In genomic region chr11:116439269-116440240, GRCm38 (mm10) we compare ENCODE assay signal across 12 mouse cellular contexts. TPM values are rescaled to one million over a fixed set of nuclear protein-coding genes. Genes with fewer than 3 reads are reported as not detected.
DNase-seq lines count a peak whose midpoint lies in the region; ATAC-seq and TF ChIP-seq lines count a peak whose summit lies in the region.
"Had no signal": no experiment of that assay in that cellular context is flagged by ENCODE, and none has a peak within 500 bp of the region (broad histone marks: within the 10 kb centered on the region; RNA-seq: fewer than 3 reads in every experiment).

No protein-coding gene starts in this region.

- no peak overlapping the region for H3K9ac ChIP-seq in hindbrain, embryonic 13.5 days
- no peak overlapping the region for H3K9ac ChIP-seq in hindbrain, embryonic 12.5 days
- peak overlapping the region; percentile 65 for H3K9ac ChIP-seq in CH12.LX (ENCODE audit: insufficient read depth, low read depth)
- H3K9ac ChIP-seq in limb, embryonic 14.5 days (ENCODE audit: low read depth, low read length, severe bottlenecking) = no peak overlapping the region; the same call in 1 of the 2 replicates
- H3K9ac ChIP-seq: liver, embryonic 15.5 days had no signal

- TF ChIP-seq POLR2A in CH12.LX (IDR thresholded peaks at IDR 0.05; ENCODE audit: low read depth, low read length) = peak; percentile 67
- TF ChIP-seq POLR2A in limb, embryonic 14.5 days (IDR thresholded peaks at IDR 0.05; ENCODE audit: borderline replicate concordance, extremely low read depth, insufficient read depth, insufficient read length) = no peak

- H3K27ac ChIP-seq in hindbrain, embryonic 13.5 days = peak overlapping the region; percentile 48; the same call in 1 of the 2 replicates
- H3K27ac ChIP-seq in hindbrain, embryonic 12.5 days = no peak overlapping the region
- H3K27ac ChIP-seq in CH12.LX (ENCODE audit: insufficient read depth, low read depth) = peak overlapping the region; percentile 95
- H3K27ac ChIP-seq in limb, embryonic 14.5 days (replicated peaks; ENCODE audit: low read depth, low read length) = 0 out of 2 replicates have a peak overlapping the region, but pooled peaks have one; percentile 3
- H3K27ac ChIP-seq: layer of hippocampus, adult 2 months; liver, embryonic 15.5 days had no signal

- DNase-seq in A20 (ENCODE audit: low read depth, low spot score) (peak; percentile 68), CH12.LX (ENCODE audit: extremely low read depth) (peak; percentile 88)
- DNase-seq in limb, embryonic 14.5 days (ENCODE audit: low spot score) = no peak
- DNase-seq in left cerebral cortex, postnatal 14 days (ENCODE audit: low spot score in 2 of 2) = no peak
- no peak for DNase-seq in adrenal gland, adult 2 months
- DNase-seq in frontal cortex, postnatal 36 days (ENCODE audit: low spot score in 2 of 2) = no peak

- H3K79me2 ChIP-seq in CH12.LX (replicated peaks; ENCODE audit: control insufficient read depth, extremely low read depth, insufficient read depth, poor library complexity, severe bottlenecking) = peaks cover 33% of the 10 kb centered on the region

- peak; percentile 36 for TF ChIP-seq RAD21 in CH12.LX (IDR thresholded peaks at IDR 0.05; ENCODE audit: low read depth, low read length)

- no peaks in the 10 kb centered on the region for H3K27me3 ChIP-seq in hindbrain, embryonic 13.5 days
- H3K27me3 ChIP-seq in hindbrain, embryonic 12.5 days = no peaks in the 10 kb centered on the region
- H3K27me3 ChIP-seq in CH12.LX (replicated peaks) = no peaks in the 10 kb centered on the region
- no peaks in the 10 kb centered on the region for H3K27me3 ChIP-seq in limb, embryonic 14.5 days (ENCODE audit: control insufficient read depth, insufficient read depth, low read length)
- H3K27me3 ChIP-seq: liver, embryonic 15.5 days; Patski had no signal

- dilution Hi-C loops in CH12.LX (cut with MboI; ENCODE audit: extremely low pct_ligation_motif_present, extremely low pct_unique_long_range_greater_than_20kb, low sequenced_read_pairs) = no loop called here

- no peak overlapping the region for H3K4me3 ChIP-seq in hindbrain, embryonic 13.5 days
- no peak overlapping the region for H3K4me3 ChIP-seq in hindbrain, embryonic 12.5 days
- H3K4me3 ChIP-seq in CH12.LX (replicated peaks in 1 of 3; ENCODE audit: low read depth in 2 of 3, low read length in 2 of 3, poor library complexity in 1 of 3) = peak overlapping the region in 1 of 3 experiments; percentile 25
- no peak overlapping the region for H3K4me3 ChIP-seq in limb, embryonic 14.5 days (replicated peaks; ENCODE audit: low read length)
- H3K4me3 ChIP-seq: layer of hippocampus, adult 2 months; liver, embryonic 15.5 days had no signal

- peak; percentile 92 for TF ChIP-seq EP300 in CH12.LX (IDR thresholded peaks at IDR 0.05; ENCODE audit: low read length)

- no peak overlapping the region for H3K4me2 ChIP-seq in hindbrain, embryonic 13.5 days
- no peak overlapping the region for H3K4me2 ChIP-seq in hindbrain, embryonic 12.5 days (replicated peaks)
- peak overlapping the region; percentile 69 for H3K4me2 ChIP-seq in CH12.LX (ENCODE audit: insufficient read depth, low read depth, poor library complexity, severe bottlenecking)
- H3K4me2 ChIP-seq in limb, embryonic 14.5 days (replicated peaks; ENCODE audit: low read depth, low read length, severe bottlenecking) = no peak overlapping the region
- H3K4me2 ChIP-seq: liver, embryonic 15.5 days had no signal

- TF ChIP-seq CTCF in CH12.LX (conservative IDR thresholded peaks at IDR 0.05 in 1 of 2, IDR thresholded peaks at IDR 0.05 in 1 of 2; ENCODE audit: low read depth in 2 of 2, low read length in 2 of 2) = peak in 1 of 2 experiments; percentile 49; a peak in 2 of 4 replicates

- in situ Hi-C loops in CH12.LX (cut with MboI; ENCODE audit: low pct_ligation_motif_present, low pct_unique_long_range_greater_than_20kb, low sequenced_read_pairs) = loop anchor here (5.0 kb wide), 1 partner anchor 37 kb away; no protein-coding TSS in a partner anchor

- H3K4me1 ChIP-seq in hindbrain, embryonic 13.5 days (replicated peaks) = peaks cover 45% of the 10 kb centered on the region
- H3K4me1 ChIP-seq in hindbrain, embryonic 12.5 days = peaks cover 33% of the 10 kb centered on the region
- peaks cover 48 to 80% of the 10 kb centered on the region in 2 experiments for H3K4me1 ChIP-seq in CH12.LX (ENCODE audit: control insufficient read depth in 1 of 2, insufficient read depth in 2 of 2)
- H3K4me1 ChIP-seq in limb, embryonic 14.5 days (ENCODE audit: control insufficient read depth, insufficient read depth, low read length) = peaks cover 18% of the 10 kb centered on the region

- H3K9me3 ChIP-seq in hindbrain, embryonic 13.5 days = no peaks in the 10 kb centered on the region
- no peaks in the 10 kb centered on the region for H3K9me3 ChIP-seq in hindbrain, embryonic 12.5 days (replicated peaks)
- no peaks in the 10 kb centered on the region for H3K9me3 ChIP-seq in CH12.LX (replicated peaks; ENCODE audit: low read length)
- no peaks in the 10 kb centered on the region for H3K9me3 ChIP-seq in limb, embryonic 14.5 days (ENCODE audit: control insufficient read depth, low read length)
- H3K9me3 ChIP-seq: liver, embryonic 15.5 days had no signal

- 88% methylated on average over 19 of the region's 19 CpGs for whole genome bisulfite sequencing in hindbrain, embryonic 13.5 days
- WGBS in hindbrain, embryonic 12.5 days = 82% methylated on average over 19 of the region's 19 CpGs
- WGBS in limb, embryonic 14.5 days = 73% methylated on average over 19 of the region's 19 CpGs

- ATAC-seq in hindbrain, embryonic 13.5 days (ENCODE audit: low FRiP score) = no peak
- ATAC-seq in hindbrain, embryonic 12.5 days (ENCODE audit: low FRiP score) = no peak
- ATAC-seq in limb, embryonic 14.5 days (ENCODE audit: low FRiP score, low read depth) = no peak
- ATAC-seq: Patski had no signal

- intact Hi-C loops in left cerebral cortex, postnatal 14 days (cut with DNase I) = no loop called here

- H3K36me3 ChIP-seq in hindbrain, embryonic 13.5 days = peaks cover 30% of the 10 kb centered on the region
- peaks cover 32% of the 10 kb centered on the region for H3K36me3 ChIP-seq in hindbrain, embryonic 12.5 days
- peaks cover 22 to 51% of the 10 kb centered on the region in 2 experiments for H3K36me3 ChIP-seq in CH12.LX (replicated peaks in 1 of 2; ENCODE audit: control insufficient read depth in 1 of 2, insufficient read depth in 1 of 2, low read length in 1 of 2)
- H3K36me3 ChIP-seq in limb, embryonic 14.5 days (ENCODE audit: control insufficient read depth, insufficient read depth, low read length) = peaks cover 35% of the 10 kb centered on the region

TF ChIP-seq in CH12.LX, 34 proteins besides CTCF, POLR2A, EP300 and RAD21 (continues in another document):
- peak; percentile 43; the same call in 1 of the 2 replicates for TF ChIP-seq NELFE (IDR thresholded peaks at IDR 0.05; ENCODE audit: low read depth, low read length)
- no peak for TF ChIP-seq ZC3H11A (IDR thresholded peaks at IDR 0.05; ENCODE audit: low read depth, low read length)
- peak; percentile 96 for TF ChIP-seq MYC (IDR thresholded peaks at IDR 0.05; ENCODE audit: low read depth, low read length)

RNA-seq across cellular contexts. Expression of gene Ubald2, which starts 5.7 kb away (rescaled TPM):
- polyA plus RNA-seq in hindbrain, embryonic 13.5 days (2015; fragmentation: Nextera tagmentation; extraction: Ambion mirVana) = 43.6 and 44.5 TPM in 2 replicates
- polyA plus RNA-seq in hindbrain, embryonic 12.5 days (2016; fragmentation: Nextera tagmentation; extraction: Ambion mirVana) = 46.6 and 50.6 TPM in 2 replicates
- 321 and 436 TPM in 2 replicates for total RNA-seq in CH12.LX (2012; rRNA removed)
- 291 and 336 TPM in 2 replicates for total RNA-seq in CH12.LX (2014; rRNA removed)
- 222 and 228 TPM in 2 replicates for polyA plus RNA-seq in CH12.LX (2012; ENCODE audit: insufficient read length, low read depth)
- polyA plus RNA-seq in limb, embryonic 14.5 days (2012; rRNA removed) = 131 and 148 TPM in 2 replicates
- polyA plus RNA-seq in limb, embryonic 14.5 days (2014; fragmentation: Nextera tagmentation; extraction: Ambion mirVana) = 46.2 and 48.6 TPM in 2 replicates
- 10 to 100 TPM; 30.1 to 32.0 TPM for total RNA-seq in left cerebral cortex, postnatal 14 days (2021)
- total RNA-seq in adrenal gland, adult 2 months (2021) = 10 to 100 TPM; 16.3 to 35.2 TPM
- 119 and 158 TPM in 2 replicates for polyA plus RNA-seq in adrenal gland, adult 2 months (2012; rRNA removed)

RNA-seq across cellular contexts. Expression of gene Qrich2, which starts 26.5 kb away (rescaled TPM):
- 0.19 and 0.42 TPM in 2 replicates for polyA plus RNA-seq in hindbrain, embryonic 13.5 days (2015; fragmentation: Nextera tagmentation; extraction: Ambion mirVana)
- 0.18 and 0.39 TPM in 2 replicates for polyA plus RNA-seq in hindbrain, embryonic 12.5 days (2016; fragmentation: Nextera tagmentation; extraction: Ambion mirVana)
- total RNA-seq in CH12.LX (2012; rRNA removed) (0.13 and 0.38 TPM in 2 replicates), CH12.LX (2014; rRNA removed) (0.23 and 0.32 TPM in 2 replicates)
- polyA plus RNA-seq in CH12.LX (2012; ENCODE audit: insufficient read length, low read depth) = 0.29 and 0.37 TPM in 2 replicates
- polyA plus RNA-seq in limb, embryonic 14.5 days (2012; rRNA removed) = 0.09 and 0.33 TPM in 2 replicates
- 0.17 and 0.36 TPM in 2 replicates for polyA plus RNA-seq in limb, embryonic 14.5 days (2014; fragmentation: Nextera tagmentation; extraction: Ambion mirVana)
- total RNA-seq in left cerebral cortex, postnatal 14 days (2021) = not detected
- not detected for total RNA-seq in adrenal gland, adult 2 months (2021)
- polyA plus RNA-seq in adrenal gland, adult 2 months (2012; rRNA removed) = 0.06 TPM in 1 of 2 replicates, not detected in the other
- polyA plus RNA-seq: forebrain, embryonic 11.5 days; liver, embryonic 15.5 days had no signal

RNA-seq across cellular contexts. Expression of gene Rnf157, which starts 26.7 kb away (rescaled TPM):
- polyA plus RNA-seq in hindbrain, embryonic 13.5 days (2015; fragmentation: Nextera tagmentation; extraction: Ambion mirVana) = 35.0 and 39.6 TPM in 2 replicates
- polyA plus RNA-seq in hindbrain, embryonic 12.5 days (2016; fragmentation: Nextera tagmentation; extraction: Ambion mirVana) = 44.8 and 47.2 TPM in 2 replicates
- total RNA-seq in CH12.LX (2012; rRNA removed) (17.2 and 39.3 TPM in 2 replicates), CH12.LX (2014; rRNA removed) (7.2 and 8.7 TPM in 2 replicates)
- 8.7 and 10.9 TPM in 2 replicates for polyA plus RNA-seq in CH12.LX (2012; ENCODE audit: insufficient read length, low read depth)
- polyA plus RNA-seq in limb, embryonic 14.5 days (2012; rRNA removed) = 20.1 and 23.2 TPM in 2 replicates
- 17.3 and 19.7 TPM in 2 replicates for polyA plus RNA-seq in limb, embryonic 14.5 days (2014; fragmentation: Nextera tagmentation; extraction: Ambion mirVana)
- 100 to 1,000 TPM; 228 to 235 TPM for total RNA-seq in left cerebral cortex, postnatal 14 days (2021)
- 1 to 10 TPM; 6.8 to 7.2 TPM for total RNA-seq in adrenal gland, adult 2 months (2021)
- polyA plus RNA-seq in adrenal gland, adult 2 months (2012; rRNA removed) = 4.6 and 5.5 TPM in 2 replicates

RNA-seq across cellular contexts. Expression of gene Prpsap1, which starts 54.4 kb away (rescaled TPM):
- polyA plus RNA-seq in hindbrain, embryonic 13.5 days (2015; fragmentation: Nextera tagmentation; extraction: Ambion mirVana) = 171 and 178 TPM in 2 replicates
- polyA plus RNA-seq in hindbrain, embryonic 12.5 days (2016; fragmentation: Nextera tagmentation; extraction: Ambion mirVana) = 164 and 179 TPM in 2 replicates
- total RNA-seq in CH12.LX (2012; rRNA removed) = 114 and 118 TPM in 2 replicates
- total RNA-seq in CH12.LX (2014; rRNA removed) = 79.8 and 93.5 TPM in 2 replicates
- 112 and 114 TPM in 2 replicates for polyA plus RNA-seq in CH12.LX (2012; ENCODE audit: insufficient read length, low read depth)
- 134 and 144 TPM in 2 replicates for polyA plus RNA-seq in limb, embryonic 14.5 days (2012; rRNA removed)
- 148 and 157 TPM in 2 replicates for polyA plus RNA-seq in limb, embryonic 14.5 days (2014; fragmentation: Nextera tagmentation; extraction: Ambion mirVana)
- 10 to 100 TPM; 70.6 to 82.9 TPM for total RNA-seq in left cerebral cortex, postnatal 14 days (2021)
- 10 to 100 TPM; 76.0 to 85.0 TPM for total RNA-seq in adrenal gland, adult 2 months (2021)
- 223 and 257 TPM in 2 replicates for polyA plus RNA-seq in adrenal gland, adult 2 months (2012; rRNA removed)

Comparison
In these comparisons a context has a peak if more than half of its experiments do, and no peak if none do; other contexts are left out.
1. DNase-seq: peak in A20 (single experiment) and CH12.LX (single experiment); none in limb, embryonic 14.5 days (single experiment), left cerebral cortex, postnatal 14 days (0 of 2), adrenal gland, adult 2 months (single experiment) and frontal cortex, postnatal 36 days (0 of 2).